Mouse (Mus musculus) brain, adult 2 months (tissue): ENCODE results near the gene Bag5.

ENCODE experiments used
- DNase-seq: peaks from one replicate; pipeline ENCODE4 v3.0.0; 2011; ENCODE audit warnings: low read depth, low spot score

Gene Bag5

GRCm38 (mm10) chr12:111698346-111698913 is 14.6 kb downstream of the Bag5 start:
- DNase-seq = peak; percentile 89

- DNase-seq = no peak
These were observed 15.3 kb downstream of the Bag5 start for GRCm38 (mm10) chr12:111697708-111698107.

- peak; percentile 96 for DNase-seq
These were observed 16.8 kb downstream of the Bag5 start for GRCm38 (mm10) chr12:111696239-111696638.

- peak; percentile 78 for DNase-seq
These were observed 17.9 kb downstream of the Bag5 start for GRCm38 (mm10) chr12:111694880-111695804.

- no peak for DNase-seq
These were observed 18.7 kb downstream of the Bag5 start for GRCm38 (mm10) chr12:111694271-111694781.

- peak; percentile 95 for DNase-seq
These were observed 19.5 kb downstream of the Bag5 start for GRCm38 (mm10) chr12:111693341-111694270.

GRCm38 (mm10) chr12:111692899-111693298 is 20.2 kb downstream of the Bag5 start:
- DNase-seq = no peak

- peak; percentile 79 for DNase-seq
These were observed 21.6 kb downstream of the Bag5 start for GRCm38 (mm10) chr12:111691346-111691872.

- DNase-seq = no peak
These were observed 23.6 kb downstream of the Bag5 start for GRCm38 (mm10) chr12:111689426-111689825.

GRCm38 (mm10) chr12:111688069-111688428 is 25.0 kb downstream of the Bag5 start:
- DNase-seq = no peak

- peak; percentile 93 for DNase-seq
These were observed 25.5 kb downstream of the Bag5 start for GRCm38 (mm10) chr12:111687350-111688068.

- peak; percentile 74 for DNase-seq
These were observed 26.7 kb downstream of the Bag5 start for GRCm38 (mm10) chr12:111686390-111686789.

- DNase-seq = no peak
These were observed 30.3 kb downstream of the Bag5 start for GRCm38 (mm10) chr12:111682806-111683205.

GRCm38 (mm10) chr12:111682003-111682402 is 31.1 kb downstream of the Bag5 start:
- DNase-seq = peak; percentile 92

GRCm38 (mm10) chr12:111681305-111681704 is 31.8 kb downstream of the Bag5 start:
- peak; percentile 77 for DNase-seq

- no peak for DNase-seq
These were observed 32.4 kb downstream of the Bag5 start for GRCm38 (mm10) chr12:111680661-111681060.

GRCm38 (mm10) chr12:111678997-111679396 is 34.1 kb downstream of the Bag5 start:
- DNase-seq = no peak

- DNase-seq = no peak
These were observed 34.5 kb downstream of the Bag5 start for GRCm38 (mm10) chr12:111678670-111678933.

GRCm38 (mm10) chr12:111677882-111678669 is 35.0 kb downstream of the Bag5 start, which contains the start of gene Trmt61a:
Gene Trmt61a (plus strand): TSS chr12:111678105.
- DNase-seq = peak; percentile 98

GRCm38 (mm10) chr12:111677421-111677820 is 35.6 kb downstream of the Bag5 start:
- DNase-seq = no peak
